28 mouse cellular contexts compared by ENCODE assay signal in the genomic region with DNA sequence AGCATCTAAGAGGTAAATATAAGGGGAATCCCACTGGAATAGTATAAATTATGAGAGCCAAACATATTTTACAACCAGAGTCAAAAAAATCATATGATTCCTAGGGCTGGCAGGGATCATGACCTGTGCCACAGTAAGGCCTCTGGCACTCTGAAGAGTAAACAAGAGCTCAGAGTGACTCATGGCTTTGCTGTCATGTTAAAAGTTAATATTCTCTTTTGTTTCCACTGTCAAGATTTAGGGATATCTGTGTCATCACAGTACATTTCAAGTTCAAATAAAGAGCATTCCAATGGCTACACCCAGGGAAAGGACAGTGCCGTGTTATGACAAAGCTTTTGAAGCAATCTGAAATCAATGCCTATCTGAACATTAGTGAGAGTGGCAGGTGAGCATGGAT.
DNase-seq lines count a peak whose midpoint lies in the region; ATAC-seq and TF ChIP-seq lines count a peak whose summit lies in the region.
"Had no signal": no experiment of that assay in that cellular context is flagged by ENCODE, and none has a peak within 500 bp of the region (broad histone marks: within the 10 kb centered on the region; RNA-seq: fewer than 3 reads in every experiment).

No protein-coding gene starts in this region.

- no peak overlapping the region for H3K9ac ChIP-seq in kidney, embryonic 16.5 days (replicated peaks; ENCODE audit: low read length)
- no peak overlapping the region for H3K9ac ChIP-seq in forebrain, embryonic 13.5 days
- H3K9ac ChIP-seq: embryonic facial prominence, embryonic 15.5 days; hindbrain, embryonic 13.5 days; limb, embryonic 15.5 days; midbrain, embryonic 12.5 days; neural tube, embryonic 13.5 days; stomach, embryonic 15.5 days had no signal

- POLR2A ChIA-PET in Patski (lab: Charles Lee): interaction anchor here (1.4 kb wide), 1 partner anchor 344 kb away, joined by 3 read pairs; no protein-coding TSS in a partner anchor

- no peak overlapping the region for H3K4me2 ChIP-seq in kidney, embryonic 16.5 days (replicated peaks; ENCODE audit: low read depth, low read length)
- no peak overlapping the region for H3K4me2 ChIP-seq in forebrain, embryonic 13.5 days
- H3K4me2 ChIP-seq: embryonic facial prominence, embryonic 15.5 days; heart, embryonic 11.5 days; hindbrain, embryonic 13.5 days; limb, embryonic 15.5 days; midbrain, embryonic 12.5 days; neural tube, embryonic 13.5 days; stomach, embryonic 15.5 days had no signal

- peak; percentile 20 for DNase-seq in kidney, adult 2 months
- DNase-seq in 3134 (ENCODE audit: extremely low read depth, insufficient read length, low spot score): peak; percentile 1
- no peak for DNase-seq in Patski (ENCODE audit: low read depth, low spot score)
- DNase-seq in adrenal gland, postnatal 36 days: peak; percentile 17 to 33
- no peak for DNase-seq in heart, postnatal 10 days
- DNase-seq in midbrain, embryonic 10.5 days (ENCODE audit: low spot score): no peak
- DNase-seq: B cell, adult 2 months; cerebellum, adult 8-10 months; cerebellum, postnatal 25 days; gastrocnemius, postnatal 36 days; heart, adult 18-20 months; heart, postnatal 4 days; kidney, adult 11 months; lung, postnatal 36 days had no signal

- no peaks in the 10 kb centered on the region for H3K9me3 ChIP-seq in kidney, embryonic 16.5 days (ENCODE audit: low read length)
- no peaks in the 10 kb centered on the region for H3K9me3 ChIP-seq in forebrain, embryonic 13.5 days (replicated peaks)
- no peaks in the 10 kb centered on the region for H3K9me3 ChIP-seq in midbrain, embryonic 10.5 days (replicated peaks)
- H3K9me3 ChIP-seq: embryonic facial prominence, embryonic 10.5 days; embryonic facial prominence, embryonic 15.5 days; hindbrain, embryonic 13.5 days; limb, embryonic 10.5 days; limb, embryonic 15.5 days; midbrain, embryonic 12.5 days; neural tube, embryonic 13.5 days; stomach, embryonic 15.5 days had no signal

- H3K27ac ChIP-seq in kidney, adult 2 months (ENCODE audit: insufficient read depth, low read depth, low read length): peak overlapping the region; percentile 38; the same call in 1 of the 2 replicates
- H3K27ac ChIP-seq in kidney, embryonic 16.5 days (ENCODE audit: low read length): no peak overlapping the region
- no peak overlapping the region for H3K27ac ChIP-seq in forebrain, embryonic 13.5 days
- H3K27ac ChIP-seq in midbrain, embryonic 10.5 days (replicated peaks): no peak overlapping the region
- H3K27ac ChIP-seq: embryonic facial prominence, embryonic 10.5 days; embryonic facial prominence, embryonic 15.5 days; hindbrain, embryonic 13.5 days; kidney, postnatal 0 days; limb, embryonic 10.5 days; limb, embryonic 15.5 days; midbrain, embryonic 12.5 days; neural tube, embryonic 13.5 days; stomach, embryonic 15.5 days had no signal

- CTCF ChIA-PET in Patski (lab: Charles Lee): no interaction called here

- no peak for ATAC-seq in kidney, embryonic 16.5 days (ENCODE audit: low FRiP score, low TSS enrichment)
- ATAC-seq in Patski: peak; percentile 76
- ATAC-seq in forebrain, embryonic 13.5 days: no peak
- ATAC-seq: forebrain, embryonic 14.5 days had no signal

- H3K36me3 ChIP-seq in kidney, adult 2 months (ENCODE audit: control insufficient read depth, insufficient read depth, low read length): no peaks in the 10 kb centered on the region
- H3K36me3 ChIP-seq in kidney, embryonic 16.5 days (ENCODE audit: insufficient read depth, low read length): no peaks in the 10 kb centered on the region
- no peaks in the 10 kb centered on the region for H3K36me3 ChIP-seq in forebrain, embryonic 13.5 days (ENCODE audit: poor library complexity, severe bottlenecking)
- no peaks in the 10 kb centered on the region for H3K36me3 ChIP-seq in midbrain, embryonic 10.5 days
- H3K36me3 ChIP-seq: embryonic facial prominence, embryonic 10.5 days; embryonic facial prominence, embryonic 15.5 days; hindbrain, embryonic 13.5 days; limb, embryonic 10.5 days; limb, embryonic 15.5 days; midbrain, embryonic 12.5 days; neural tube, embryonic 13.5 days; stomach, embryonic 15.5 days had no signal

- in situ Hi-C loops in Patski (cut with MboI; ENCODE audit: low pct_unique_long_range_greater_than_20kb): no loop called here

- no peaks in the 10 kb centered on the region for H3K4me1 ChIP-seq in kidney, adult 2 months (ENCODE audit: control insufficient read depth, insufficient read depth, low read length)
- H3K4me1 ChIP-seq in kidney, embryonic 16.5 days (ENCODE audit: insufficient read depth, low read length): 0 out of 2 replicates have a peak, but pooled peaks cover 2% of the 10 kb centered on the region
- H3K4me1 ChIP-seq in forebrain, embryonic 13.5 days: no peaks in the 10 kb centered on the region
- no peaks in the 10 kb centered on the region for H3K4me1 ChIP-seq in midbrain, embryonic 10.5 days
- H3K4me1 ChIP-seq: embryonic facial prominence, embryonic 15.5 days; hindbrain, embryonic 13.5 days; limb, embryonic 10.5 days; limb, embryonic 15.5 days; midbrain, embryonic 12.5 days; stomach, embryonic 15.5 days had no signal

- intact Hi-C loops in heart, postnatal 10 days (cut with DNase I): no loop called here

- H3K4me3 ChIP-seq in kidney, adult 2 months (ENCODE audit: insufficient read depth, low read depth, low read length): no peak overlapping the region
- H3K4me3 ChIP-seq in kidney, embryonic 16.5 days (ENCODE audit: low read length): no peak overlapping the region
- no peak overlapping the region for H3K4me3 ChIP-seq in forebrain, embryonic 13.5 days
- no peak overlapping the region for H3K4me3 ChIP-seq in midbrain, embryonic 10.5 days
- H3K4me3 ChIP-seq: embryonic facial prominence, embryonic 10.5 days; embryonic facial prominence, embryonic 15.5 days; hindbrain, embryonic 13.5 days; limb, embryonic 10.5 days; limb, embryonic 15.5 days; midbrain, embryonic 12.5 days; neural tube, embryonic 13.5 days; stomach, embryonic 15.5 days had no signal

- WGBS in kidney, adult 2 months: 68% methylated on average over 1 of the region's 1 CpGs
- 77% methylated on average over 1 of the region's 1 CpGs for WGBS in kidney, embryonic 16.5 days
- 88% methylated on average over 1 of the region's 1 CpGs for WGBS in forebrain, embryonic 13.5 days
- 90% methylated on average over 1 of the region's 1 CpGs for WGBS in midbrain, embryonic 10.5 days

- TF ChIP-seq CTCF in kidney, adult 2 months (conservative IDR thresholded peaks at IDR 0.05; ENCODE audit: insufficient read depth, insufficient read length, low read depth, low read length): no peak
- no peak for TF ChIP-seq CTCF in Patski (IDR thresholded peaks at IDR 0.05)

- no peaks in the 10 kb centered on the region for H3K27me3 ChIP-seq in kidney, adult 2 months (replicated peaks; ENCODE audit: control insufficient read depth, insufficient read depth, low read length)
- no peaks in the 10 kb centered on the region for H3K27me3 ChIP-seq in kidney, embryonic 16.5 days (ENCODE audit: insufficient read depth, low read length)
- no peaks in the 10 kb centered on the region for H3K27me3 ChIP-seq in Patski
- no peaks in the 10 kb centered on the region for H3K27me3 ChIP-seq in forebrain, embryonic 13.5 days
- H3K27me3 ChIP-seq in midbrain, embryonic 10.5 days (ENCODE audit: low read depth, poor library complexity, severe bottlenecking): no peaks in the 10 kb centered on the region
- H3K27me3 ChIP-seq: CH12.LX; embryonic facial prominence, embryonic 15.5 days; hindbrain, embryonic 13.5 days; limb, embryonic 15.5 days; midbrain, embryonic 12.5 days; neural tube, embryonic 13.5 days; stomach, embryonic 15.5 days had no signal

- no peak for TF ChIP-seq POLR2A in kidney, adult 2 months (IDR thresholded peaks at IDR 0.05; ENCODE audit: low read depth, low read length)

Comparison
In these comparisons a context has a peak if more than half of its experiments do, and no peak if none do; other contexts are left out.
1. DNase-seq: peak in kidney, adult 2 months (single experiment), 3134 (single experiment) and adrenal gland, postnatal 36 days (2 of 2); none in Patski (single experiment), heart, postnatal 10 days (0 of 2) and midbrain, embryonic 10.5 days (single experiment).